Mouse (Mus musculus) retina, postnatal 7 days (tissue): ENCODE measurements around the gene Gm49393.

Experiments used
- DNase-seq: peaks from one replicate; pipeline ENCODE4 v3.0.0-alpha.2; 2012; ENCODE audit warnings: low read depth, low spot score

Gene Gm49393

DNA sequence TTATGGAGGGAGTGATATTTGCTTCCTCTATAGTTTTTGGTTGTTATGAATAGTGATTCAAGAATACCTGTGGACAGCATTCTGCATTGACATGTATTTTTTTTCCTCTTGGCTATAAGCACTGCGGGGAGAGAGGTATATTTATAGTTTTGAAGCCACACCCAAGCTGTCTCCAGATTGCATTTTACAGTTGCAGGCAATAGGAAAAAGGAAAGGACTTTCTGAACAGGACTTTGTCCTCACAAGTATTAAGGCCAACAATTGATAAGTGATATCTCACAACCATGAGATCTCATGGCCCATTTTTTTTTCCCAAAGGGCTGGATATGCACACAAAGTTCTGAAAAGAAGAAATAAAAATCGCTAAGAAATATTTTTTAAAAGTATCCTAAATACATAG is 125.7 kb downstream of the Gm49393 start:
- DNase-seq: no peak
